Mouse (Mus musculus) heart, embryonic 14.5 days (tissue): ENCODE measurements around the gene Itih1. TPM values are rescaled to one million over a fixed set of nuclear protein-coding genes. Genes with fewer than 3 reads are reported as not detected.

ENCODE experiments used
- ATAC-seq: fragments of 200-750 bp; cut with Nextera tagmentation; 2 replicates; pipeline ENCODE4 v1.8.0; 2017; ENCODE audit warnings: low read depth, moderate TSS enrichment; ENCODE audit not compliant: insufficient number of reproducible peaks, insufficient read depth, low FRiP score
- H3K27ac ChIP-seq, 2 experiments: fragments of 200-500 bp in 1 of 2; fragments of 300-500 bp in 1 of 2; sonication (generic) in 1 of 2; replicated peaks in 1 of 2; 2 replicates each; pipeline ENCODE4 v1.5.1; 2012 to 2014; ENCODE audit warnings: low read depth in 2 of 2, low read length in 2 of 2, control low read depth in 1 of 2, mild to moderate bottlenecking in 1 of 2, mixed read lengths in 1 of 2; ENCODE audit not compliant: control insufficient read depth in 1 of 2, insufficient read depth in 1 of 2
- H3K27me3 ChIP-seq: fragments of 300-500 bp; sonication (generic); 2 replicates; pipeline ENCODE4 v1.6.1; 2014; ENCODE audit warnings: mild to moderate bottlenecking, low read length, control low read depth; ENCODE audit not compliant: control insufficient read depth, insufficient read depth
- H3K36me3 ChIP-seq: fragments of 300-500 bp; sonication (generic); 2 replicates; pipeline ENCODE4 v1.6.1; 2014; ENCODE audit warnings: mild to moderate bottlenecking, control low read depth, low read length, mixed read lengths; ENCODE audit not compliant: control insufficient read depth, insufficient read depth
- H3K4me1 ChIP-seq, 2 experiments: fragments of 200-500 bp in 1 of 2; fragments of 300-500 bp in 1 of 2; sonication (generic) in 1 of 2; 2 replicates each; pipeline ENCODE4 v1.6.1; 2012 to 2014; ENCODE audit warnings: low read length in 2 of 2, control low read depth in 1 of 2, mixed read lengths in 1 of 2; ENCODE audit not compliant: control insufficient read depth in 2 of 2, insufficient read depth in 2 of 2
- H3K4me2 ChIP-seq: fragments of 300-500 bp; sonication (generic); 2 replicates; pipeline ENCODE4 v1.6.1; 2014; ENCODE audit warnings: mild to moderate bottlenecking, low read length
- H3K4me3 ChIP-seq, 2 experiments: fragments of 200-500 bp in 1 of 2; fragments of 300-500 bp in 1 of 2; sonication (generic) in 1 of 2; 2 replicates each; pipeline ENCODE4 v1.5.1; 2012 to 2014; ENCODE audit warnings: low read length in 2 of 2, mild to moderate bottlenecking in 2 of 2, control low read depth in 1 of 2, low read depth in 1 of 2, moderate library complexity in 1 of 2; ENCODE audit not compliant: control insufficient read depth in 1 of 2, insufficient read depth in 1 of 2
- H3K9ac ChIP-seq: fragments of 300-500 bp; sonication (generic); 2 replicates; pipeline ENCODE4 v1.6.1; 2014; ENCODE audit warnings: mild to moderate bottlenecking, low read length
- H3K9me3 ChIP-seq: fragments of 300-500 bp; sonication (generic); 2 replicates; pipeline ENCODE4 v1.6.1; 2016; ENCODE audit warnings: low read length, control low read depth; ENCODE audit not compliant: control insufficient read depth
- WGBS: fragments of 180-500 bp; shearing (Covaris S2); extraction: QIAGEN DNeasy Blood & Tissue Kit; methylation state at CpG from one replicate; pipeline ENCODE4 v1.1.7; 2014; 5-methylcytosine and 5-hydroxymethylcytosine counted together
- polyA plus RNA-seq: library from polyadenylated mRNA; unstranded; fragments of >200 nt; fragmentation: Nextera tagmentation; extraction: Ambion mirVana; gene quantifications from 2 replicates; pipeline ENCODE4 v1.2.1, GENCODE M21; 2014

The Itih1 gene
- polyA plus RNA-seq, 1 experiment from 2014 or later: not detected

DNA sequence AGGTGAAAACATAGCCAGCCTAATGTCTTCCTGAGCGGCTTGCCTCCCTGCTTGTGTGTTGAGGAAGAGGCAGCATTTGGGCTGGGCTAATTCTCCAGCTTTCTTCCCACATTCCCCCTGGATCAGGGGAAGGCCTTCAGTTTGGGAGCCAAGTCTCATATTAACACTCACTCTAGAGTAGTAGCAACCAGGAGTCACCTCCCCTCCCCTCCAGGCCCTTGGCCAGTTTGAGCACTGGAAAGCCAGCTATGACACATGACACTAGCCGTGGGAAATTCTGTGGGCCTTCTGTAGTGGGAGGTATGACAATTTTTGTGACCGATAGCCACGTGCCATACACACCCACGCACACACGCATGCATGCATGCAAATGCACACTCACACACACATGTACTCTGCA is 37.1 kb downstream of the Itih1 start:
- Histone ChIP-seq H3K27ac (no peak overlapping the region), H3K27me3 (no peaks in the 10 kb centered on the region), H3K4me2 (no peak overlapping the region), H3K9ac (no peak overlapping the region), H3K4me3 (no peak overlapping the region), H3K4me1 (no peaks in the 10 kb centered on the region; a peak in 1 of 4 replicates), H3K36me3 (no peaks in the 10 kb centered on the region), H3K9me3 (no peaks in the 10 kb centered on the region)
- WGBS: 83% methylated on average over 6 of the region's 6 CpGs
- no peak for ATAC-seq

DNA sequence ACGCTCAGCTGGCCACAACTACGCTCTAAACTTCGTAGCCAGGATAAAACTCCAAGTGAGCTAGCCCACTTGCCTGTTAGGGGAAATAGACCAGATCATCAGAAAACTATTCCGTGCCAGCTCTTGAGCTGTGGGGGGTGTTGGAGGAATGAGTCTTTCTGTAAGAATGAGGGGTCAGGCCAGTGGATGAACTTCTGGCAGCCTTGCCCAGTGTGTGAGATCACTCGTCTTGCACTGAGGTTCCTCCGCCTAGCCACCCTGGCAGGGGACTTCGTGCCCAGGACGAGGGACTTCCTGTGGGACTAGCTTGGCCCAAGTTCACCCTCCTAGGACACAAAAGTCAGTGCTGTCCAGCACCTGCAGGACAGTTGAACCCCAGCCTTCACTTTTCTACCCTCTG is 38.8 kb downstream of the Itih1 start:
- no peak overlapping the region for H3K9ac ChIP-seq
- ATAC-seq: no peak
- no peaks in the 10 kb centered on the region for H3K9me3 ChIP-seq
- H3K4me2 ChIP-seq: no peak overlapping the region
- no peak overlapping the region for H3K27ac ChIP-seq
- no peaks in the 10 kb centered on the region; a peak in 1 of 4 replicates for H3K4me1 ChIP-seq
- no peaks in the 10 kb centered on the region for H3K36me3 ChIP-seq
- no peaks in the 10 kb centered on the region for H3K27me3 ChIP-seq
- 73% methylated on average over 8 of the region's 8 CpGs for WGBS
- no peak overlapping the region for H3K4me3 ChIP-seq

DNA sequence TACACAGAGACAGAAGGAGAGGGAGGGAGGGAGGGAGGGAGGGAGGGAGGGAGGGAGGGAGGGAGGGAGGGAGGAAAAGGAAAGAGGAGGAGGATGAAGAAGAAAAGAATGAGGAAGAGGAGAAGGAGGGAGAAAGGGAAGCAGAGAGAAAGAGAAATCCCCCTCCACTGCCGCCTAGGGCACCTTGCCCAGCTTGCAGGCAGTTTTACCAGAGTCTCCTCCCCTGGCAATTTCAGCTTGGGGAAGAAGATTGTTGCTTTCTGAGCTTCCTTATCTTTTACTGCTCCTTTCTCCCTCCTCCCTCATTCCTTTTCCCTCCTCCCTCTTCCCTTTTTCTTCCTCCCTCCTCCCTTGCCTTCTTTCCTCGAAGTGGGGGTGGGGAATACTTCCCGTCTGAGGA is 40.1 kb downstream of the Itih1 start:
- no peak for ATAC-seq
- 53% methylated on average over 3 of the region's 3 CpGs for WGBS
- no peaks in the 10 kb centered on the region for H3K9me3 ChIP-seq

DNA sequence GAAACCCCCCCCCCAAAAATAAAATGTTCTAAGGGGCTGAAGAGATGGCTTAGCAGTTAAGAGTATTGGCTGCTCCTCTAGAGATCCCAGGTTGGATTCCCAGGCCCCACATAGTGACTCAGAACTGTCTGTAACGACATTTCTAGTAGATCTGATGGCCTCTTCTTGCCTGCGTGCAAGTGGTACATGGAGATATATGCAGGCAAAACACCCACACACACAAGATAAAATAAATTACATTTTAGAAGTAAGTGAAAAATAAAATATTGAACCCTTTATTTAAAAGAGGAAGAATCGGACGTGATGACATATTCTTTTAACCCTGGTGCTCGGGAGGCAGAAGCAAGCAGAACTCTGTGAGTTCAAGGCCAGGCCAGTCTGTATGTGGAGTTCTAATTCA is 40.5 kb downstream of the Itih1 start:
- no peak for ATAC-seq
- 72% methylated on average over 5 of the region's 5 CpGs for WGBS

More for the DNA sequence above, 40.1 kb downstream of the Itih1 start:
- no peaks in the 10 kb centered on the region for H3K36me3 ChIP-seq
- H3K27ac ChIP-seq: no peak overlapping the region
- H3K4me1 ChIP-seq: no peaks in the 10 kb centered on the region; a peak in 1 of 4 replicates
- H3K27me3 ChIP-seq: no peaks in the 10 kb centered on the region
- H3K4me3 ChIP-seq: no peak overlapping the region
- H3K4me2 ChIP-seq: no peak overlapping the region
- H3K9ac ChIP-seq: no peak overlapping the region

DNA sequence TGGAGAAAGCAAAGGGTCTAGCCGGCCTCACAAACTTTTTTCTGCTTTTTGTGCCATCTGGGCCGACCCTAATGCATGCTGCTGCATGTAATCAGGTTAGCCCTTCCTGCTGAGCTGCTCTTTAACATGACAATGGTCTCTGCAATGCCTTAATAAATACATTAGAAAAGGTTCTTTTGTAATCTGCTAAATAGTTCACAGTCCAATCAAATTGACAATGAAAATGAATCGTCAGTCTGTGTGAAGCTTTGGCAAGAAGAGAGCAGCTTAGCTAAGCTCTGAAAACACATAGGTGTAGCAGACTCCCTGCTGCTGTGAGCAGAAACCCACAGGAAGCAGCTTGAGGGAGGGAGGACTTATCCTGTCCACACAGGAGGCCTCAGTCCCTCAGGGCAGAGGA is 43.1 kb downstream of the Itih1 start:
- Histone ChIP-seq H3K9me3 (no peaks in the 10 kb centered on the region), H3K36me3 (no peaks in the 10 kb centered on the region), H3K27me3 (no peaks in the 10 kb centered on the region), H3K4me2 (no peak overlapping the region), H3K9ac (no peak overlapping the region), H3K4me1 (no peaks in the 10 kb centered on the region; a peak in 1 of 4 replicates), H3K27ac (no peak overlapping the region), H3K4me3 (no peak overlapping the region)
- no peak for ATAC-seq
- WGBS: 60% methylated on average over 3 of the region's 3 CpGs

More for the DNA sequence above, 40.5 kb downstream of the Itih1 start:
- H3K27ac ChIP-seq: no peak overlapping the region
- H3K9me3 ChIP-seq: no peaks in the 10 kb centered on the region
- no peaks in the 10 kb centered on the region for H3K36me3 ChIP-seq
- H3K9ac ChIP-seq: no peak overlapping the region
- H3K27me3 ChIP-seq: no peaks in the 10 kb centered on the region
- no peak overlapping the region for H3K4me2 ChIP-seq
- no peak overlapping the region for H3K4me3 ChIP-seq
- no peaks in the 10 kb centered on the region; a peak in 1 of 4 replicates for H3K4me1 ChIP-seq

DNA sequence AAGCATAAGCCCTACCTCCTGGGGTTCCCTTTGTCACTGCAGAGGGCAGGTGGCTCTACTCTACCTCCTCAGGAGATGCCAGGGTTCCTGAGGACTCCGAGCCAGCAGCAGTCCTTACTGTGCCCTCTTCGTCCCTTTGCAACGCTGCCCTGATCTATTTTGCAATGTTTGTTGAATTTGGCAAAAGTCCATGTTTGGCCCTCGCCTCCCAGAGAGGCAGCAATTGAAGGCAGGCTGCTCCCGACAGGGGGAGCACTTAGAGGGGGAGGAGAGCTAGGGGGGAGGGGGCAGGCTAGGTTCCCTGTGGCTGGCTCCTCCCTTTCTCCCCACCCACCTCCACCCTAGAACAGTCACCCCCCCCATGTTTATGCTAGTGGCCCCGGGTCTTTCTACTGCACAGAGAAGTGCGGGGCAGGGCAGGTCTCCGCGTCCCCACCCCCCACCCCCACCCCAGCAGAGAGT is 54.8 kb downstream of the Itih1 start:
- Histone ChIP-seq H3K27ac (no peak overlapping the region), H3K4me3 (no peak overlapping the region), H3K4me2 (peak overlapping the region; percentile 36; the same call in 1 of the 2 replicates), H3K9me3 (no peaks in the 10 kb centered on the region), H3K27me3 (no peaks in the 10 kb centered on the region), H3K9ac (no peak overlapping the region), H3K4me1 (peaks cover 6 to 8% of the 10 kb centered on the region in 2 experiments; a peak in 3 of 4 replicates), H3K36me3 (no peaks in the 10 kb centered on the region)
- WGBS: 12% methylated on average over 9 of the region's 9 CpGs
- 0 out of 2 replicates have a peak, but pooled peaks have one; percentile 45 for ATAC-seq

DNA sequence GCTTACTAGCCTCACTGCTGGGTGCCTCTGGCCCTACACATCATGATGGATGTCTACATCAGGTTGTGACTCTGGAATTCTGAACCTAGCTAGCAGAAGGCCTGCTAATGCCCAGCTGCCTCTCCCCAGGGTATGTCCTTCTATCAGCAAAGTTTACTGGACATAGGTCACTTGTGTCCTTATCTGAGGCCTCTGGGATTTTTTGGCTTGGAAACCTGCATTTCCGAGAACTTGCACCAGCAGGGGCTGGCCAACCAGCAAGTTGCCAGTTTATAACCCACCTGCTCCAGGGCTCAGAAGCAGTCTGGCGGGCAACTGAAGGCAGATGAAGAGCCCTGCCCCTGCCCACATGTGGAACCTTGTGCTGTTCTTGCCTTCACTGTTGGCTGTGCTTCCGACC is 56.9 kb downstream of the Itih1 start, which contains the start of gene Itih4:
Itih4 (plus strand) TSS at position 273 of the 400 bp plus-strand sequence.
- H3K4me1 ChIP-seq: peaks cover 6 to 8% of the 10 kb centered on the region in 2 experiments; a peak in 3 of 4 replicates
- no peak within 1 kb of the TSS for H3K4me2 ChIP-seq
- H3K4me3 ChIP-seq: no peak within 1 kb of the TSS
- no peak within 1 kb of the TSS for H3K9ac ChIP-seq
- H3K36me3 ChIP-seq: no peaks in the 10 kb centered on the region
- H3K27ac ChIP-seq: no peak within 1 kb of the TSS
- 74% methylated on average over 3 of the region's 3 CpGs for WGBS
- no peaks in the 10 kb centered on the region for H3K9me3 ChIP-seq
- ATAC-seq: no peak
- no peaks in the 10 kb centered on the region for H3K27me3 ChIP-seq

DNA sequence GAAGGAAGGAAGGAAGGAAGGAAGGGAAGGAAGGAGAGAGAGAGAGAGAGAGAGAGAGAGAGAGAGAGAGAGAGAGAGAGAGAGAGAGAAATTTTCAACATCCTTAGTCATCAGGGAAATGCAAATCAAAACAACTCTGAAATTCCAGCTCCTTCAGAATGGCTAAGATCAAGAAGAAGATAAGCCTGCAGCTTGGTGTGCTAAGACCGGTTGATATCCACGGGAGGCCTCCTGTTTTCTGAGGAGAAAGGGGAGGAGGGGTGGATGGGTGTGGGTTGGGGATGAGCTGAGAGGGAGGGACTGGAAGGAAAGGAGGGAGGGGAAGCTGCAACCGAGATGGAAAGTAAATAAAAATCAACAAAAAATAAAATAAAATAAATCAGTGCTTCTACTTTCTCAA is 57.8 kb downstream of the Itih1 start:
- no peak overlapping the region for H3K4me3 ChIP-seq
- H3K4me2 ChIP-seq: no peak overlapping the region
- no peaks in the 10 kb centered on the region for H3K27me3 ChIP-seq
- WGBS: 19% methylated on average over 3 of the region's 3 CpGs
- no peak overlapping the region for H3K9ac ChIP-seq
- H3K9me3 ChIP-seq: no peaks in the 10 kb centered on the region
- H3K27ac ChIP-seq: no peak overlapping the region
- peaks cover 6 to 8% of the 10 kb centered on the region in 2 experiments; a peak in 3 of 4 replicates for H3K4me1 ChIP-seq
- ATAC-seq: no peak
- H3K36me3 ChIP-seq: no peaks in the 10 kb centered on the region
